In genomic region chr10:18469279-18470135, GRCm38 (mm10) we compare ENCODE assay signal across 8 mouse cellular contexts.
A peak's percentile ranks its signal among the peaks of the same experiment; 100 is the strongest.
DNase-seq lines count a peak whose midpoint lies in the region; ATAC-seq and TF ChIP-seq lines count a peak whose summit lies in the region.

No protein-coding gene starts in this region.

- H3K9ac ChIP-seq in kidney, postnatal 0 days (ENCODE audit: low read depth, low read length) = no peak overlapping the region

- intact Hi-C loops in gastrocnemius, postnatal 14 days (cut with DNase I; ENCODE audit: low total_unique reads) = no loop called here

- peak overlapping the region; percentile 47 for H3K4me2 ChIP-seq in kidney, postnatal 0 days (ENCODE audit: low read length)

- peak overlapping the region; percentile 20; the same call in 1 of the 2 replicates for H3K4me3 ChIP-seq in kidney, postnatal 0 days (replicated peaks; ENCODE audit: low read depth, low read length)

- H3K27me3 ChIP-seq in kidney, postnatal 0 days (ENCODE audit: insufficient read depth, low read length) = no peaks in the 10 kb centered on the region

- DNase-seq in gastrocnemius, adult 18-20 months (ENCODE audit: low spot score) = peak; percentile 17
- no peak for DNase-seq in gastrocnemius, postnatal 14 days
- DNase-seq in WW6 (ENCODE audit: low read depth, low spot score) = peak; percentile 54
- DNase-seq in kidney, postnatal 0 days (ENCODE audit: low spot score) = peak; percentile 88
- peak; percentile 10 to 23 for DNase-seq in lung, postnatal 4 days
- peak; percentile 60 for DNase-seq in testis, postnatal 14 days (ENCODE audit: low spot score)
- DNase-seq in spleen, postnatal 14 days (ENCODE audit: low spot score in 2 of 2) = no peak

- H3K9me3 ChIP-seq in kidney, postnatal 0 days (replicated peaks; ENCODE audit: low read length) = no peaks in the 10 kb centered on the region

- TF ChIP-seq CTCF in kidney, postnatal 0 days (IDR thresholded peaks at IDR 0.05; ENCODE audit: low read depth) = no peak

- WGBS in kidney, postnatal 0 days = 3% methylated on average over 17 of the region's 17 CpGs

- peak overlapping the region; percentile 73 for H3K27ac ChIP-seq in kidney, postnatal 0 days

- ATAC-seq in granulocyte monocyte progenitor cell, adult 5-6 weeks (replicated peaks; ENCODE audit: poor library complexity, severe bottlenecking) = peak; percentile 65
- ATAC-seq in kidney, postnatal 0 days (replicated peaks; ENCODE audit: low FRiP score, low read depth) = peak; percentile 90

- peaks cover 11% of the 10 kb centered on the region; the same call in 1 of the 2 replicates for H3K4me1 ChIP-seq in kidney, postnatal 0 days (replicated peaks; ENCODE audit: insufficient read depth, low read length)

- no peaks in the 10 kb centered on the region for H3K36me3 ChIP-seq in kidney, postnatal 0 days (ENCODE audit: insufficient read depth, low read length)

Comparison
In these comparisons a context has a peak if more than half of its experiments do, and no peak if none do; other contexts are left out.
1. DNase-seq: peak in gastrocnemius, adult 18-20 months (single experiment), WW6 (single experiment), kidney, postnatal 0 days (single experiment), lung, postnatal 4 days (2 of 2) and testis, postnatal 14 days (single experiment); none in gastrocnemius, postnatal 14 days (single experiment) and spleen, postnatal 14 days (0 of 2).